Mouse (Mus musculus) layer of hippocampus, adult 2 months (tissue): ENCODE data around the gene Rab39b. TPM values are rescaled to one million over a fixed set of nuclear protein-coding genes. Genes with fewer than 3 reads are reported as not detected.

ENCODE experiments used
- DNase-seq, 2 experiments: peaks; one replicate each; pipeline ENCODE4 v3.0.0; 2022; ENCODE audit warnings: low spot score in 2 of 2
- H3K27ac ChIP-seq: fragments of 200-600 bp; 2 replicates; pipeline ENCODE4 v1.8.1; 2022
- H3K4me3 ChIP-seq: fragments of 200-600 bp; 2 replicates; pipeline ENCODE4 v1.8.1; 2022; ENCODE audit warnings: mild to moderate bottlenecking
- CTCF ChIP-seq: fragments of 200-600 bp; conservative IDR thresholded peaks from 2 replicates; pipeline ENCODE4 v1.8.1; 2022; ENCODE audit warnings: antibody characterized with exemption, mild to moderate bottlenecking, moderate library complexity
- long read RNA-seq, 2 experiments: library from polyadenylated mRNA; stranded (forward); transcript quantifications; one replicate each; pipeline ENCODE4 v2.0.0; 2021; ENCODE audit warnings: borderline mapping rate in 2 of 2
- total RNA-seq, 2 experiments: library from RNA; stranded (reverse); gene quantifications; 2 replicates each; pipeline ENCODE4 v1.2.3; 2021

Gene Rab39b
- 10 to 100 TPM; 37.5 to 42.0 TPM for total RNA-seq
- long read RNA-seq, experiment 1, transcript Rab39b-201 (2 exons, 3,401 nt): major isoform, 15 of 16 reads
- long read RNA-seq, experiment 1, partial matches to known transcripts: 0 of 16 reads
- long read RNA-seq, experiment 1, other reads (novel, unspliced or antisense): 1 of 16 reads
- long read RNA-seq, experiment 2, transcript Rab39b-201 (2 exons, 3,401 nt): major isoform, 20 of 24 reads
- long read RNA-seq, experiment 2, partial matches to known transcripts: 0 of 24 reads
- long read RNA-seq, experiment 2, other reads (novel, unspliced or antisense): 4 of 24 reads

DNA sequence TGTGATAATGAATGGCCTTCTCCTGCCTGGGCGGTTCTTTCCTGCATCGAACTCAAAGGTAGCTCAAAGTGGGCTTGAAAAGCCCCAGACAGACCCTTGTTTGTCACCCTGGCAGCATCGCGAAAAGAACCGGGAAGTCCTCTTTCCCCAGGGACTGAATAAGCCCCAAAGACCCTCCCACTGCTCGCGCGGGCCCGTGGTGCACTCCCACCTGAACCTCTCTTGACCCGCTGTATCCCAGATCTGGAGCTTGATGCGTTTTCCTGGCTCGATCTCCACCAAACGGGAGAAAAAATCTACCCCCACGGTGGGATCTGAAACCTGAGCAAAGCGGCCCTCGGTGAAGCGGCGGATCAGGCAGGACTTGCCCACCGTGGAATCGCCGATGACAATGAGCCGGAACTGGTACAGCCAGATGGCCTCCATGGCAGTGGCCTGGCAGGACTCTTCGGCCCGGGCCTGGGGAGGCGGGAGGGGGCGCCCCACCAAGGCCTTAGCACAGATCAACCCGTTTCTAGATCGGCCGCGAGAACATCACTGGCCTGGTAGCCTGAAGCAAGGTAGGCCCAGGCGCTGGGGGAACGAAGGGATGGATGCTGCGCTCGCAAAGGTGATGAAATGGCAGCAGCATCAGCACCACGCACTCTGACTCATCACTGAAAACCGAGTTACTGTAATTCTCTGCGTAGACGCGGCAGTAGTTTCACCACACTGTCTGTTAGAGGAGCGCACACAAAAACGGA, at the start of gene Rab39b:
Gene Rab39b, minus strand, starts transcription at position 650 of the 743 bp plus-strand sequence.
- peak; percentile 55 to 60 for DNase-seq
- TF ChIP-seq CTCF: no peak
- peak within 1 kb of the TSS; percentile 69 for H3K4me3 ChIP-seq
- peak within 1 kb of the TSS; percentile 95 for H3K27ac ChIP-seq

GRCm38 (mm10) chrX:75578539-75578938, 508 bp upstream of the Rab39b start:
- no peak for TF ChIP-seq CTCF
- no peak for DNase-seq
- H3K4me3 ChIP-seq: no peak overlapping the region
- H3K27ac ChIP-seq: no peak overlapping the region

Other genes with a start within 250 kb of the Rab39b start
- 10 to 100 TPM; 39.2 to 50.7 TPM for gene Fundc2, start 195.8 kb downstream of the Rab39b start, total RNA-seq
- 1 to 10 TPM; 1.9 to 2.0 TPM for gene F8, start 195.6 kb downstream of the Rab39b start, total RNA-seq
- 10 to 100 TPM in 1 of 2 experiments, 1 to 10 TPM in 1; 8.8 to 16.5 TPM for gene Cmc4, start 161.6 kb downstream of the Rab39b start, total RNA-seq
- 1 to 10 TPM; 9.7 to 9.9 TPM for gene Mtcp1, start 161.6 kb downstream of the Rab39b start, total RNA-seq
- gene Brcc3, start 161.6 kb downstream of the Rab39b start, total RNA-seq: 10 to 100 TPM; 33.7 to 37.9 TPM
- gene Vbp1, start 63.9 kb downstream of the Rab39b start, total RNA-seq: 10 to 100 TPM; 69.2 to 76.2 TPM